Comparison of ENCODE assay signal across 10 mouse cellular contexts in genomic region chr4:43395147-43395546, GRCm38 (mm10). TPM values are rescaled to one million over a fixed set of nuclear protein-coding genes. Genes with fewer than 3 reads are reported as not detected.
DNase-seq lines count a peak whose midpoint lies in the region; ATAC-seq and TF ChIP-seq lines count a peak whose summit lies in the region.
"Had no signal": no experiment of that assay in that cellular context is flagged by ENCODE, and none has a peak within 500 bp of the region (broad histone marks: within the 10 kb centered on the region; RNA-seq: fewer than 3 reads in every experiment).

No protein-coding gene starts in this region.

- ATAC-seq in heart, embryonic 13.5 days (ENCODE audit: extremely low read depth, insufficient number of reproducible peaks, low FRiP score, low TSS enrichment), result no peak
- no peak for ATAC-seq in lung, embryonic 14.5 days (ENCODE audit: insufficient read depth)
- ATAC-seq in neural tube, embryonic 15.5 days (ENCODE audit: low FRiP score), result no peak

- H3K27me3 ChIP-seq in heart, embryonic 13.5 days (replicated peaks), result no peaks in the 10 kb centered on the region
- H3K27me3 ChIP-seq in lung, embryonic 14.5 days (ENCODE audit: insufficient read depth, low read length), result no peaks in the 10 kb centered on the region
- H3K27me3 ChIP-seq in neural tube, embryonic 15.5 days (replicated peaks), result no peaks in the 10 kb centered on the region
- no peaks in the 10 kb centered on the region for H3K27me3 ChIP-seq in thymus, adult 2 months (ENCODE audit: control insufficient read depth, insufficient read depth, low read length)

- H3K36me3 ChIP-seq in heart, embryonic 13.5 days, result no peaks in the 10 kb centered on the region
- no peaks in the 10 kb centered on the region for H3K36me3 ChIP-seq in lung, embryonic 14.5 days (ENCODE audit: insufficient read depth)
- H3K36me3 ChIP-seq in neural tube, embryonic 15.5 days, result no peaks in the 10 kb centered on the region; the same call in 1 of the 2 replicates
- no peaks in the 10 kb centered on the region for H3K36me3 ChIP-seq in thymus, adult 2 months (ENCODE audit: control insufficient read depth, insufficient read depth, low read length)

- H3K9ac ChIP-seq in heart, embryonic 13.5 days, result peak overlapping the region; percentile 38
- H3K9ac ChIP-seq in lung, embryonic 14.5 days, result no peak overlapping the region
- no peak overlapping the region for H3K9ac ChIP-seq in neural tube, embryonic 15.5 days (replicated peaks)

- H3K4me3 ChIP-seq in heart, embryonic 13.5 days, result no peak overlapping the region
- H3K4me3 ChIP-seq in lung, embryonic 14.5 days (ENCODE audit: low read depth, low read length), result no peak overlapping the region
- no peak overlapping the region for H3K4me3 ChIP-seq in lung, adult 2 months (replicated peaks; ENCODE audit: extremely low read depth, low read depth, low read length)
- no peak overlapping the region for H3K4me3 ChIP-seq in embryonic fibroblast, embryonic 13.5 days (ENCODE audit: insufficient read depth, low read length)
- H3K4me3 ChIP-seq in neural tube, embryonic 15.5 days (replicated peaks), result no peak overlapping the region
- no peak overlapping the region for H3K4me3 ChIP-seq in thymus, adult 2 months (ENCODE audit: control insufficient read depth, insufficient read depth, low read length)

- WGBS in heart, embryonic 13.5 days, result 62% methylated on average over 5 of the region's 5 CpGs
- 74% methylated on average over 5 of the region's 5 CpGs for WGBS in lung, embryonic 14.5 days
- WGBS in lung, adult 2 months, result 67% methylated on average over 5 of the region's 5 CpGs
- 89% methylated on average over 5 of the region's 5 CpGs for WGBS in neural tube, embryonic 15.5 days
- 84% methylated on average over 5 of the region's 5 CpGs for WGBS in thymus, adult 2 months

- intact Hi-C loops in heart, postnatal 10 days (cut with DNase I), result no loop called here

- no peaks in the 10 kb centered on the region for H3K9me3 ChIP-seq in heart, embryonic 13.5 days
- no peaks in the 10 kb centered on the region for H3K9me3 ChIP-seq in lung, embryonic 14.5 days (ENCODE audit: low read depth, low read length)
- no peaks in the 10 kb centered on the region for H3K9me3 ChIP-seq in neural tube, embryonic 15.5 days (replicated peaks)

- H3K4me2 ChIP-seq in heart, embryonic 13.5 days, result peak overlapping the region; percentile 56
- H3K4me2 ChIP-seq in lung, embryonic 14.5 days, result peak overlapping the region; percentile 40
- H3K4me2 ChIP-seq in neural tube, embryonic 15.5 days, result no peak overlapping the region

- no peak for DNase-seq in heart, postnatal 10 days
- DNase-seq in lung, embryonic 14.5 days, result no peak
- no peak for DNase-seq in lung, adult 2 months
- no peak for DNase-seq in thymus, postnatal 10 days (ENCODE audit: low spot score in 2 of 2)
- DNase-seq in thymus, adult 2 months, result no peak
- DNase-seq: midbrain, embryonic 14.5 days; retina, postnatal 1 day had no signal

- TF ChIP-seq CTCF in lung, embryonic 14.5 days (IDR thresholded peaks at IDR 0.05; ENCODE audit: low read depth), result no peak
- TF ChIP-seq CTCF in lung, adult 2 months (IDR thresholded peaks at IDR 0.05; ENCODE audit: insufficient read depth, low read length), result no peak
- TF ChIP-seq CTCF in embryonic fibroblast, embryonic 13.5 days (IDR thresholded peaks at IDR 0.05; ENCODE audit: borderline replicate concordance, insufficient read depth, low read length), result no peak
- no peak for TF ChIP-seq CTCF in thymus, adult 2 months (IDR thresholded peaks at IDR 0.05; ENCODE audit: borderline replicate concordance, control insufficient read depth, extremely low read depth, insufficient read depth, low read length, poor library complexity)

- H3K27ac ChIP-seq in heart, embryonic 13.5 days (replicated peaks), result peak overlapping the region; percentile 96
- H3K27ac ChIP-seq in lung, embryonic 14.5 days (ENCODE audit: low read depth), result peak overlapping the region; percentile 94
- peak overlapping the region; percentile 100 for H3K27ac ChIP-seq in embryonic fibroblast, embryonic 13.5 days (ENCODE audit: insufficient read depth, low read length)
- H3K27ac ChIP-seq in neural tube, embryonic 15.5 days (replicated peaks), result peak overlapping the region; percentile 33; the same call in 1 of the 2 replicates
- H3K27ac ChIP-seq in thymus, adult 2 months (ENCODE audit: control insufficient read depth, insufficient read depth, low read length), result no peak overlapping the region

- TF ChIP-seq POLR2A in lung, adult 2 months (IDR thresholded peaks at IDR 0.05; ENCODE audit: borderline replicate concordance, extremely low read depth, low read depth, low read length), result no peak
- TF ChIP-seq POLR2A in embryonic fibroblast, embryonic 13.5 days (IDR thresholded peaks at IDR 0.05; ENCODE audit: low read depth, low read length), result no peak
- no peak for TF ChIP-seq POLR2A in thymus, adult 2 months (IDR thresholded peaks at IDR 0.05; ENCODE audit: control insufficient read depth, extremely low read depth, insufficient read depth, low read length, poor library complexity)

- peaks cover 55% of the 10 kb centered on the region for H3K4me1 ChIP-seq in heart, embryonic 13.5 days
- H3K4me1 ChIP-seq in lung, embryonic 14.5 days (ENCODE audit: insufficient read depth), result peaks cover 25% of the 10 kb centered on the region
- peaks cover 43% of the 10 kb centered on the region for H3K4me1 ChIP-seq in lung, adult 2 months (ENCODE audit: control insufficient read depth, insufficient read depth, low read length)
- H3K4me1 ChIP-seq in embryonic fibroblast, embryonic 13.5 days (ENCODE audit: control insufficient read depth, insufficient read depth, low read length), result peaks cover 19% of the 10 kb centered on the region
- H3K4me1 ChIP-seq in neural tube, embryonic 15.5 days, result peaks cover 27% of the 10 kb centered on the region
- no peaks in the 10 kb centered on the region for H3K4me1 ChIP-seq in thymus, adult 2 months (replicated peaks; ENCODE audit: control insufficient read depth, insufficient read depth, low read length)

RNA-seq across cellular contexts. Expression of gene Rusc2, which starts 13.4 kb away (rescaled TPM):
- 9.9 and 13.9 TPM in 2 replicates for polyA plus RNA-seq in heart, embryonic 13.5 days (2015; fragmentation: Nextera tagmentation; extraction: Ambion mirVana)
- 10 to 100 TPM; 42.9 to 61.4 TPM for total RNA-seq in heart, postnatal 10 days (2021)
- 5.0 and 5.8 TPM in 2 replicates for polyA plus RNA-seq in lung, embryonic 14.5 days (2014; fragmentation: Nextera tagmentation; extraction: Ambion mirVana)
- polyA plus RNA-seq in lung, adult 2 months (2012; rRNA removed), result 91.1 and 92.8 TPM in 2 replicates
- 44.7 and 80.5 TPM in 2 replicates for polyA plus RNA-seq in embryonic fibroblast, embryonic 13.5 days (2011; ENCODE audit: insufficient read length, low read depth, missing spikeins)
- 69.2 and 82.7 TPM in 2 replicates for polyA plus RNA-seq in neural tube, embryonic 15.5 days (2015; fragmentation: Nextera tagmentation; extraction: Ambion mirVana)
- 4.2 and 4.3 TPM in 2 replicates for polyA plus RNA-seq in thymus, adult 2 months (2012; rRNA removed)

RNA-seq across cellular contexts. Expression of gene Fam166b, which starts 33.8 kb away (rescaled TPM):
- 0.11 TPM in 1 of 2 replicates, not detected in the other for polyA plus RNA-seq in heart, embryonic 13.5 days (2015; fragmentation: Nextera tagmentation; extraction: Ambion mirVana)
- total RNA-seq in heart, postnatal 10 days (2021), result under 1 TPM in 1 of 2 experiments, not detected in 1; 0.62 TPM
- polyA plus RNA-seq in lung, embryonic 14.5 days (2014; fragmentation: Nextera tagmentation; extraction: Ambion mirVana), result 0.32 and 0.34 TPM in 2 replicates
- polyA plus RNA-seq in lung, adult 2 months (2012; rRNA removed), result 14.4 and 15.8 TPM in 2 replicates
- polyA plus RNA-seq in embryonic fibroblast, embryonic 13.5 days (2011; ENCODE audit: insufficient read length, low read depth, missing spikeins), result not detected in 2 replicates
- 1.7 and 2.6 TPM in 2 replicates for polyA plus RNA-seq in neural tube, embryonic 15.5 days (2015; fragmentation: Nextera tagmentation; extraction: Ambion mirVana)
- polyA plus RNA-seq in thymus, adult 2 months (2012; rRNA removed), result 0.22 and 0.42 TPM in 2 replicates

RNA-seq across cellular contexts. Expression of gene Tesk1, which starts 46.6 kb away (rescaled TPM):
- 3.8 and 4.0 TPM in 2 replicates for polyA plus RNA-seq in heart, embryonic 13.5 days (2015; fragmentation: Nextera tagmentation; extraction: Ambion mirVana)
- 10 to 100 TPM; 42.3 to 42.6 TPM for total RNA-seq in heart, postnatal 10 days (2021)
- polyA plus RNA-seq in lung, embryonic 14.5 days (2014; fragmentation: Nextera tagmentation; extraction: Ambion mirVana), result 12.6 and 15.9 TPM in 2 replicates
- 83.6 and 83.9 TPM in 2 replicates for polyA plus RNA-seq in lung, adult 2 months (2012; rRNA removed)
- polyA plus RNA-seq in embryonic fibroblast, embryonic 13.5 days (2011; ENCODE audit: insufficient read length, low read depth, missing spikeins), result 28.6 and 33.4 TPM in 2 replicates
- 9.7 and 14.1 TPM in 2 replicates for polyA plus RNA-seq in neural tube, embryonic 15.5 days (2015; fragmentation: Nextera tagmentation; extraction: Ambion mirVana)
- 66.6 and 67.5 TPM in 2 replicates for polyA plus RNA-seq in thymus, adult 2 months (2012; rRNA removed)

RNA-seq across cellular contexts. Expression of gene Cd72, which starts 59.3 kb away (rescaled TPM):
- 1.9 and 2.6 TPM in 2 replicates for polyA plus RNA-seq in heart, embryonic 13.5 days (2015; fragmentation: Nextera tagmentation; extraction: Ambion mirVana)
- total RNA-seq in heart, postnatal 10 days (2021), result under 1 TPM; 0.45 to 0.60 TPM
- 3.2 TPM in 2 replicates for polyA plus RNA-seq in lung, embryonic 14.5 days (2014; fragmentation: Nextera tagmentation; extraction: Ambion mirVana)
- 3.4 and 6.2 TPM in 2 replicates for polyA plus RNA-seq in lung, adult 2 months (2012; rRNA removed)
- polyA plus RNA-seq in embryonic fibroblast, embryonic 13.5 days (2011; ENCODE audit: insufficient read length, low read depth, missing spikeins), result 3.8 TPM in 1 of 2 replicates, not detected in the other
- polyA plus RNA-seq in neural tube, embryonic 15.5 days (2015; fragmentation: Nextera tagmentation; extraction: Ambion mirVana), result 4.3 and 6.7 TPM in 2 replicates
- 9.8 and 10.8 TPM in 2 replicates for polyA plus RNA-seq in thymus, adult 2 months (2012; rRNA removed)
